Mouse (Mus musculus) adrenal gland, adult (tissue): ENCODE results near the gene Pip4p1.
"Not testable (repeated sequence)": the region's sequence is repeated elsewhere in the genome, so short reads cannot be mapped to it uniquely, and the experiment has no call there.

Experiments
- DNase-seq, 2 experiments: peaks; one replicate each; pipeline ENCODE4 v3.0.0; 2022 to 2023; ENCODE audit warnings: low spot score in 1 of 2; ENCODE audit not compliant: inconsistent age in 2 of 2

Gene Pip4p1

GRCm38 (mm10) chr14:50943932-50944667, 13.4 kb upstream of the Pip4p1 start, which contains the start of gene Gm49342:
Gene Gm49342 (plus strand): TSS chr14:50944517.
- DNase-seq: peak; percentile 97 to 100

GRCm38 (mm10) chr14:50938940-50939339, 8.3 kb upstream of the Pip4p1 start:
- no peak for DNase-seq

- no peak for DNase-seq
Measured at GRCm38 (mm10) chr14:50938119-50938908, 7.7 kb upstream of the Pip4p1 start.

GRCm38 (mm10) chr14:50936649-50937048, 6.0 kb upstream of the Pip4p1 start:
- peak in 1 of 2 experiments; percentile 53 for DNase-seq

GRCm38 (mm10) chr14:50931493-50932020, 901 bp upstream of the Pip4p1 start:
- no peak for DNase-seq

GRCm38 (mm10) chr14:50930377-50930753, 291 bp downstream of the Pip4p1 start:
- no peak for DNase-seq

- DNase-seq: peak in 1 of 2 experiments; percentile 9
Measured at GRCm38 (mm10) chr14:50929951-50930350, 705 bp downstream of the Pip4p1 start.

GRCm38 (mm10) chr14:50927366-50927765, 3.3 kb downstream of the Pip4p1 start:
- no peak for DNase-seq

- no peak for DNase-seq
Measured at GRCm38 (mm10) chr14:50925111-50925920, 5.3 kb downstream of the Pip4p1 start.

- DNase-seq: peak; percentile 97 to 99
Measured at GRCm38 (mm10) chr14:50924281-50925064, 6.2 kb downstream of the Pip4p1 start, which contains the start of the genes Osgep and Apex1. Gene Osgep (minus strand): TSS chr14:50924893. Gene Apex1 (plus strand): TSS chr14:50924968.

GRCm38 (mm10) chr14:50923437-50923836, 7.2 kb downstream of the Pip4p1 start:
- not testable (repeated sequence) for DNase-seq

GRCm38 (mm10) chr14:50911356-50911755, 19.3 kb downstream of the Pip4p1 start:
- DNase-seq: no peak

GRCm38 (mm10) chr14:50908126-50908525, 22.5 kb downstream of the Pip4p1 start:
- DNase-seq: no peak

- DNase-seq: not testable (repeated sequence)
Measured at GRCm38 (mm10) chr14:50905327-50905726, 25.3 kb downstream of the Pip4p1 start.

GRCm38 (mm10) chr14:50904828-50905129, 25.9 kb downstream of the Pip4p1 start:
- no peak for DNase-seq

GRCm38 (mm10) chr14:50903973-50904827, 26.5 kb downstream of the Pip4p1 start:
- DNase-seq: peak; percentile 44 to 75

GRCm38 (mm10) chr14:50897992-50898391, 32.7 kb downstream of the Pip4p1 start:
- DNase-seq: not testable (repeated sequence)

GRCm38 (mm10) chr14:50897374-50897765, 33.3 kb downstream of the Pip4p1 start, which contains the start of gene Klhl33:
Gene Klhl33 (minus strand): TSS chr14:50897507.
- peak in 1 of 2 experiments; percentile 37 for DNase-seq

GRCm38 (mm10) chr14:50896747-50897373, 33.8 kb downstream of the Pip4p1 start:
- peak in 1 of 2 experiments; percentile 68 for DNase-seq
